Mouse (Mus musculus): Measurements from ENCODE around the gene Rhox3c.
"Not testable (repeated sequence)": the region's sequence is repeated elsewhere in the genome, so short reads cannot be mapped to it uniquely, and the experiment has no call there.

Gene Rhox3c

GRCm38 (mm10) chrX:37458285-37458684, at the start of gene Rhox3c:
Gene Rhox3c (plus strand): TSS chrX:37458585.
- DNase-seq (ENCODE audit: low spot score in 2 of 2) = not testable (repeated sequence)

- not testable (repeated sequence) for DNase-seq (ENCODE audit: low spot score in 2 of 2)
These were observed 46.6 kb upstream of the Rhox3c start, which contains the start of gene Rhox2b for GRCm38 (mm10) chrX:37411767-37412166. Gene Rhox2b (plus strand): TSS chrX:37412067.

- not testable (repeated sequence) for DNase-seq (ENCODE audit: low spot score in 2 of 2)
These were observed 26.2 kb upstream of the Rhox3c start, which contains the start of gene Rhox4b for GRCm38 (mm10) chrX:37432194-37432593. Gene Rhox4b (plus strand): TSS chrX:37432494.

- DNase-seq (ENCODE audit: low spot score in 2 of 2) = not testable (repeated sequence)
These were observed 5.0 kb upstream of the Rhox3c start, which contains the start of gene Rhox2c for GRCm38 (mm10) chrX:37453380-37453779. Gene Rhox2c (plus strand): TSS chrX:37453680.

GRCm38 (mm10) chrX:37480037-37480436, 21.7 kb downstream of the Rhox3c start, which contains the start of gene Rhox4c:
Gene Rhox4c (plus strand): TSS chrX:37480337.
- DNase-seq (ENCODE audit: low spot score in 2 of 2) = not testable (repeated sequence)

- not testable (repeated sequence) for DNase-seq (ENCODE audit: low spot score in 2 of 2)
These were observed 55.7 kb downstream of the Rhox3c start, which contains the start of gene Rhox4d for GRCm38 (mm10) chrX:37514059-37514458. Gene Rhox4d (plus strand): TSS chrX:37514359.

Measured in right cerebral cortex, adult 2 months (tissue).